Mouse (Mus musculus): ENCODE measurements at regions not wholly inside any gene's neighbourhood (a gene's known extent, or its start where the extent isn't known, plus 50 kb on each side); places are given as distances from the start of the nearest gene placed in this dataset.

- no peak for DNase-seq (ENCODE audit: low spot score in 2 of 2)
Measured at GRCm38 (mm10) chr12:70753458-70753857, 71.9 kb upstream of the Frmd6 start.

DNA sequence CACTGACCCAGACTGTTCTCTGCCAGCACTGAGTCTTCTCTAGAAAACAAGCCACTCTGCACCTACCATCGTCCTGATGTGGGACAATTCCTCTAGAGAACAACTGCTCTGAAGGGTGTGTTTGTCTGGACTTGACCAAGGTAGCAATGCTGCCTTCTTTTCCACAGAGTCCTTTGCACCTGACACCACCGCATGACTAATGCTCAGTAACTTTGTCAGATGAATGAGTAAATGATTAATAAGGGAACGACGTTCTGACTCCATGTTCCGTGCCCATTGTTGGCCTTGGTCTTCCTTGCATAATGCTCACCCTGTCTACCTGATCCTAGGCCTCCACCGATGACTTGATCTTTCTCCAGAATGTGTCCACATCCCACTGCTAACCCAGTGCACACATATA is 67.2 kb upstream of the Frmd6 start:
- DNase-seq (ENCODE audit: low spot score in 2 of 2), result no peak

- DNase-seq (ENCODE audit: low spot score in 2 of 2), result no peak
Measured at GRCm38 (mm10) chr12:70763542-70763941, 61.8 kb upstream of the Frmd6 start.

DNA sequence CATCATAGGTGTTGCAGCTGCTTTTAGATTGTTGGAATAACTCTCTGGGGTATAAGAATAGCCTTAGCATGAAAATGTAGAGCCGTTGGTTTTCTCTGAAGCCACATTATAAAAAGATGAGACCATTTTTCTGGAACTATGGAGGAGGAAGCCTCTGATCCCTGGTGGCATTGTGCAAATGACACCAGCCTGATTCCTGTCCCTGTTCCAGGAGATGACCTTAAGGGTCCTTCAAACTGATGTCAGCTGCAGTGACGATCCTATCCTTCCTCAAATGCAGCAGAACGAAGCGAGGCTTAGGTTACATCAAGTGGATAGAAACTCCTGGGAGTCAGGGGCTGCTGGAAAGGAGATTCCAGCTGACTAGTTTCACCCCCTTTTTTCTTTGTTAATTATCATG is 59.0 kb upstream of the Frmd6 start:
- no peak for DNase-seq (ENCODE audit: low spot score in 2 of 2)

GRCm38 (mm10) chr12:70767959-70768358 is 57.4 kb upstream of the Frmd6 start:
- no peak for DNase-seq (ENCODE audit: low spot score in 2 of 2)

- DNase-seq (ENCODE audit: low spot score in 2 of 2), result no peak
Measured at GRCm38 (mm10) chr12:70768745-70769144, 56.6 kb upstream of the Frmd6 start.

- DNase-seq (ENCODE audit: low spot score in 2 of 2), result no peak
Measured at GRCm38 (mm10) chr12:70769538-70770176, 55.7 kb upstream of the Frmd6 start.

- no peak for DNase-seq (ENCODE audit: low spot score in 2 of 2)
Measured at GRCm38 (mm10) chr12:70774006-70774405, 51.3 kb upstream of the Frmd6 start.

DNA sequence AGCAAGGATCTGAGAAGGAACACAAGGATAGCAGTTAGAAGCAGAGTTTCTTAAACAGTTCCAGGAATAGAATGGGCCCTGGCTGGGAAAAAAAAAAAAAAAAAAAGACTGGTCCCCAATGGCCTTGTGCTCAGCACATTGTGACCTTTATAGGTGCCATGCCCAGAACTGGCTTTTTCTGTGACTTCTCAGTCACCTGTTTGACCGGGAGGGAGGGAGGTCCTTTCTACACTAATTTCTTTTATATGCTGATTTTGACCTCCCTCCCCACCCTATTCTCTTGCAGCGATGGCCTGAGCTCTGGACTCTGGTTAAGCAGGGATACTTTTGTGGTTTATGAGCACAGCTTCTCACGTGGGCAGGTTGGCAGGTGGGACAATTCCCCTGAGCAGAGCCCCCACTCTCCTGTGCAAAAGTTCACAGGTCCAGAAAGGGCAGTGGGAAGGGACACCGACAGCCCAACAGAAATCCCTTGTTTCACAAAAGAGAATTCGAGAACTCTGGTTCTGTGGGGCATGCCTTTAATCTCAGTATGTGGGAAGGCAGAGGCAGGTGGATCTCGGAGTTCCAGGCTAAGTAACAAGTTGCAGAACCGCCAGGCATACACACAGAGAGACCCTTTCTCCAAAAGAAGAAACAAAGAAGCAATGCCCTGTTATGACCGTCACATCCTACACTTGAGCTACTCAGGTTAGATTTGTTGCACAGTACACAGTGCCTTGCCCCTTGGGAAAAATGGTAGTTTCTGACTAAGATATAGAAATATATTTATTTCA is 50.3 kb upstream of the Frmd6 start:
- DNase-seq (ENCODE audit: low spot score in 2 of 2), result no peak
